Mouse (Mus musculus) spleen, adult 18-20 months (tissue): ENCODE measurements around the gene Spin2-ps6.
"Not testable (repeated sequence)": the region's sequence is repeated elsewhere in the genome, so short reads cannot be mapped to it uniquely, and the experiment has no call there.

ENCODE experiments used
- DNase-seq, 2 experiments: peaks; one replicate each; pipeline ENCODE4 v3.0.0; 2022; ENCODE audit warnings: mixed read lengths in 2 of 2

Spin2-ps6 gene

DNA sequence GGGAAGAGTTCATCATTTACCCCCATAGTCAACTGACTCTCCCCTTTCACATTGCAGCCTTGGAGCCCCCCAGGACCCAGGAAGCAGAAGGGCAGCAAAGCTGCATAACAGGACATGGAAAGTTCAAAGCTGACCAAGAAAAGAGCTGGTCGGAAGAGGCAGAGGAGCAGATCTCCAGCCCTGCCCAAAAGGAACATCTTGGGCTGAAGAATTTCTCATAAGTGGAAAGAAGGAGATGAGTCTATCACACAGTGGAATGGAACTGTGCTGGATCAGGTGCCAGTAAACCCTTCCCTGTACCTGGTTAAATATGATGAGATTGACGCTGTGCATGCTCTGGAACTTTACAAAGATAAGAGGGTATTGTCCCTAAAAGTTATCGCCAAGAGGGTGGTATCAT is at the start of gene Spin2-ps6:
Spin2-ps6 (plus strand) TSS at position 301 of the 400 bp plus-strand sequence.
- not testable (repeated sequence) for DNase-seq
